Mouse (Mus musculus): ENCODE data around the gene 4930524J08Rik.

DNA sequence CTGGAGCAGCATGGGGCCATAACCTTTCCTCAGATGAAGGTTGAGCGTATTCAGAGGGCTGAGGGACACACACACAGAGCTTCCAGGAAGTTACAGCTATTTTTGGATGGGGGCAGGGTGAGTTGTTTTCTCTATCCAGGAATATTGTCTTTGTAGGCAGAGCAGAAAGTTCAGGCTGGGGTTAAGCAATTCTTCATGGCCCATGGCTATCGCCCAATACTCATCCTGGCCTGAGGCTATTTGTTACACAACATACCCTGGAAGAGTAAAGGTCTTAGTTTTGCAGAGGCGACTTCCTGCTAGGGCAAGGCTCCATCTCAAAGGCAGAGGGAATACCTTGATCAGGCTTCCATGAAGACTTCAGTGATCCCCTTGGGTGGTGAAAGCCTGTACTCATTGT is 15.3 kb downstream of the 4930524J08Rik start:
- TF ChIP-seq CTCF (IDR thresholded peaks at IDR 0.05; ENCODE audit: low read depth, low read length) (no peak), GATA2 (IDR thresholded peaks at IDR 0.05; ENCODE audit: borderline replicate concordance, low read depth, low read length) (no peak)

All from G1E (cell line).